Mouse (Mus musculus) forebrain, embryonic 11.5 days (tissue): ENCODE results near the gene B4galt5. TPM values are rescaled to one million over a fixed set of nuclear protein-coding genes. Genes with fewer than 3 reads are reported as not detected.

ENCODE experiments used
- ATAC-seq: fragments of 200-750 bp; cut with Nextera tagmentation; replicated peaks from 2 replicates; pipeline ENCODE4 v1.8.0; 2017; ENCODE audit warnings: moderate TSS enrichment; ENCODE audit not compliant: low FRiP score
- DNase-seq: peaks from one replicate; pipeline ENCODE4 v3.0.0-alpha.2; 2017; ENCODE audit warnings: low spot score
- H3K27ac ChIP-seq: fragments of 300-500 bp; sonication (generic); 2 replicates; pipeline ENCODE4 v1.5.1; 2014; ENCODE audit warnings: low read depth, low read length
- H3K27me3 ChIP-seq: fragments of 300-500 bp; sonication (generic); 2 replicates; pipeline ENCODE4 v1.6.1; 2014; ENCODE audit warnings: mild to moderate bottlenecking, low read length, mixed read lengths; ENCODE audit not compliant: control insufficient read depth, insufficient read depth
- H3K36me3 ChIP-seq: fragments of 300-500 bp; sonication (generic); 2 replicates; pipeline ENCODE4 v1.6.1; 2014; ENCODE audit warnings: mild to moderate bottlenecking, low read length, moderate library complexity, mixed read lengths; ENCODE audit not compliant: control insufficient read depth, insufficient read depth
- H3K4me1 ChIP-seq: fragments of 300-500 bp; sonication (generic); replicated peaks from 2 replicates; pipeline ENCODE4 v1.6.1; 2014; ENCODE audit warnings: low read length, mixed read lengths; ENCODE audit not compliant: control insufficient read depth, insufficient read depth
- H3K4me2 ChIP-seq: fragments of 300-500 bp; sonication (generic); 2 replicates; pipeline ENCODE4 v1.6.1; 2014; ENCODE audit warnings: low read depth, mild to moderate bottlenecking, low read length, moderate library complexity, mixed read lengths; ENCODE audit not compliant: severe bottlenecking
- H3K4me3 ChIP-seq: fragments of 300-500 bp; sonication (generic); 2 replicates; pipeline ENCODE4 v1.5.1; 2014; ENCODE audit warnings: low read depth, low read length
- H3K9ac ChIP-seq: fragments of 300-500 bp; sonication (generic); 2 replicates; pipeline ENCODE4 v1.6.1; 2014; ENCODE audit warnings: low read length
- H3K9me3 ChIP-seq: fragments of 300-500 bp; sonication (generic); 2 replicates; pipeline ENCODE4 v1.6.1; 2016; ENCODE audit warnings: low read length, mixed read lengths; ENCODE audit not compliant: control insufficient read depth
- WGBS: fragments of 180-500 bp; shearing (Covaris S2); extraction: QIAGEN DNeasy Blood & Tissue Kit; methylation state at CpG from one replicate; pipeline ENCODE4 v1.1.7; 2014; 5-methylcytosine and 5-hydroxymethylcytosine counted together
- polyA plus RNA-seq: library from polyadenylated mRNA; unstranded; fragments of >200 nt; fragmentation: Nextera tagmentation; extraction: Ambion mirVana; gene quantifications from 2 replicates; pipeline ENCODE4 v1.2.1, GENCODE M21; 2014

B4galt5 gene
- polyA plus RNA-seq, 1 experiment from 2014 or later = 19.2 TPM

DNA sequence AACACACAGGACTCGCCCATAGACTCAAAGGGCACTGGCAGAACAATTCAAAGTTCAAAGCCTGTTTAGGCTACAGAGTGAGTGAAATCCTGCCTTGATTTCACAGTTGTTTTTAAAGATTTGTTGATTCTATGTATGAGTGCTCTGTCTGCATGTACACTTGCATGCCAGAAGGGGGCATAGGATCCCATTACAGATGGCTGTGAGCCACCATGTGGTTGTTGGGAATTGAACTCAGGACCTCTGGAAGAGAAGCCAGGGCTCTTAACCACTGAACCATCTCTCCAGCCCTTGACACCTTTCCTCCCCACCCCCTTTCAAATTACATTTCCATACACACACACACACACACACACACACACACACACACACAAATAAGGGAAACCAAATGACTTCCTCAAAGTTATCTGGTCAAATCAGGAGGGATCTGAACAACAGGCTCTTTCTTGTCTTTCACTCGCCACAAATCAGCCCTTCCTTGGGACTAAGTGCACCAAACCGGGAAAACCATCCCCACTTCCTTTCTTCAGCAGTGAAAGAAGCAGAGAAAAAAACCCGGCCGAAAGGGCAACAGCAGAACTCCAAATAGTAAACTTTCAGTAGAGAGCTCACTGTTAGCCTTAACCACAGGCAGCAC lies 4.0 kb downstream of the B4galt5 start:
- Histone ChIP-seq H3K9me3 (no peaks in the 10 kb centered on the region), H3K4me2 (no peak overlapping the region), H3K27me3 (peaks cover 2% of the 10 kb centered on the region; the same call in 1 of the 2 replicates), H3K36me3 (no peaks in the 10 kb centered on the region), H3K4me1 (peaks cover 13% of the 10 kb centered on the region; the same call in 1 of the 2 replicates), H3K9ac (no peak overlapping the region), H3K27ac (no peak overlapping the region), H3K4me3 (no peak overlapping the region)
- DNase-seq (no peak), ATAC-seq (no peak)
- 87% methylated on average over 5 of the region's 5 CpGs for WGBS

DNA sequence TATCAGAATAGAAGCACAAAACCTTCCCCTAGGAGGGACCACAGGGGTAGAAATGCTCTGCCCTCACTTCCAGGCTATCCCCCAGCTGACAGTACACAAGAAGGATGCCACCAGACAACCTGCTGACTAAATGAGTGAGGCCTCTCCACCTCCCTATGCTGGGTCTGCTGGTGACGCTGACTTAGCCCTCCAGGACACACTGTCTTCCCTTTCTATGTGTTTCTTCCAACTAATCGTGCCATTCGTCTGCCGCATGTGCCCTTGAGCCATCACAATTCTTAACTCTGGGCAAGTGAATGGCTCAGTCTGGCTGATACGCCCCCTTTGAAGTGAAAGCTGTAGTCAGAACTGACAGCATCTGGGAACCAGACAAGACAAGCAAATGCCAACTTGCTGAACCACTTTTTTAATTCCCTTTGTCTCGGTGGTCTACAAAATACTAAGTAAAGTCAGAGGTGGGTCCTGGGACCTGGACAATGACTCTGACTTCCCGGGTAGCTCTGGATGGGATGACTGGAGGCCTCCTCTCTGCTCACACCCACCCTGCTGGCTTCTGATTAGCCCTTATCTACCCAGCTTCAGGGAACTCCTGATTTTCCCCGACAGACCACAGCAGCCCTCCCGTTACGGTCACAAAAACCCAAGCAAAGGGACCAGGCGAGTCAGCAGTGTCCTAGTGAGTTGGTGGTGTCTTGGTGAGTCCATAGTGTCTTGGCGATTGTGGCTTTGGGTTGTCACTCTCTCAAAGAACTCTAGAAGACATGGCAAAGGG lies 5.4 kb downstream of the B4galt5 start:
- H3K9ac ChIP-seq = no peak overlapping the region
- WGBS = 80% methylated on average over 12 of the region's 12 CpGs

DNA sequence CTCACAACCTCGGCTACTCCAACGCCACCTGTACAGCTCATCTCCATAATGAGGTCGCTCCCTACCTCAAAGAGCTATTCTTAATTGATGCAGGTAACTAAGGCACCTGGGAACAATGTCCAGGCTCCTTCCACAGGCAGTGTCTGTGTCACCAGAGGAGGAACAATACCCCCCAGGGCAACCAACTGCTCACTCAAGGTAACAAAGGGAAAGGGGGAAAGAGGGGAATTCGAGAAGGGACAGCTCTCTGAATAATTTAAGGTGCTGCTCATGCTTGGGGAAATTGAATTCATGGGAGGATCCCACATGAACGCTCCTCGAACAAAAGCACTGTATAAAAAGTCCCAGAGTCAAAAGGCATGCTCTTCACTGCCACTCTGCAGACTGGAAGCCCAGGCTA lies 6.1 kb downstream of the B4galt5 start:
- no peaks in the 10 kb centered on the region for H3K9me3 ChIP-seq
- H3K36me3 ChIP-seq = no peaks in the 10 kb centered on the region
- no peak for ATAC-seq
- no peaks in the 10 kb centered on the region for H3K27me3 ChIP-seq
- peaks cover 11% of the 10 kb centered on the region; the same call in 1 of the 2 replicates for H3K4me1 ChIP-seq
- 71% methylated on average over 6 of the region's 6 CpGs for WGBS
- no peak overlapping the region for H3K27ac ChIP-seq
- no peak for DNase-seq
- H3K9ac ChIP-seq = no peak overlapping the region
- H3K4me2 ChIP-seq = no peak overlapping the region
- no peak overlapping the region for H3K4me3 ChIP-seq

More for the DNA sequence above, 5.4 kb downstream of the B4galt5 start:
- Histone ChIP-seq H3K27me3 (no peaks in the 10 kb centered on the region), H3K4me1 (peaks cover 13% of the 10 kb centered on the region; the same call in 1 of the 2 replicates), H3K27ac (no peak overlapping the region), H3K36me3 (no peaks in the 10 kb centered on the region), H3K9me3 (no peaks in the 10 kb centered on the region), H3K4me2 (no peak overlapping the region), H3K4me3 (no peak overlapping the region)
- DNase-seq = no peak
- ATAC-seq = no peak

DNA sequence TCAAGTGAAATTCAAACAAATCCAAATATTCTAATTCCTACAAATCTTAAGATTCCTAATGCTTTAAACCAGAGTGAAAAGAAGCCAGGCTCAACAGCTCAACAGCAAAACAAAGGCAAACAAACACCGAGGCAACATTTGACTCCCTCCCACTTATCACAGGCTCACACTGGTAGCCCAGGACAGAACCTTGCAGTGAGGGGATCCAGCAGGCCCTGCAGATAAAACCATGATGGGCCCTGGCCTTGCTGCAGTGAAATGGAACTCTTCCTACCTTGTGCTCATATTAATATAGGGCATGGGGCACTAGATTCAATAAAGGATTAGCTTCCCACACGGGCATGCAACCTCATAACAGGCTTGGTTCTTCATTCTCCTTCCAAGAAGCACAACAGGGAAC lies 11.4 kb downstream of the B4galt5 start:
- H3K36me3 ChIP-seq = no peaks in the 10 kb centered on the region
- no peak for ATAC-seq
- DNase-seq = no peak
- no peaks in the 10 kb centered on the region for H3K27me3 ChIP-seq
- no peak overlapping the region for H3K4me2 ChIP-seq
- no peak overlapping the region for H3K27ac ChIP-seq
- H3K4me1 ChIP-seq = no peaks in the 10 kb centered on the region
- H3K9me3 ChIP-seq = no peaks in the 10 kb centered on the region
- H3K9ac ChIP-seq = no peak overlapping the region
- WGBS = 62% methylated on average over 2 of the region's 2 CpGs
- H3K4me3 ChIP-seq = no peak overlapping the region

DNA sequence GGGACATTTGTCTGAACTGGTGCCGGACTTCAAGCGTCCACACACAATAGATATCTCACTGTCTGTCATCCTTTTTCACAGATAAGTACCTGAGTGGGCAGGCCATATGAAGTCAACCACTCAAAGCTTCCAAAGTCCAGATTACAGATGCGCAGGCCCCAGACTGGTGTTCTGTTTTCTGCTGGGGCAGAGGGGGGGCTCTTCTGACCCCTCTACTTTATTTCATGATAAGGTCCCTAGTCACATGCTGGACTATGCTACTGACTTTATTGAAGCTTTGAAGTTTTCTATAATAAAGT lies 11.8 kb downstream of the B4galt5 start:
- H3K4me2 ChIP-seq = no peak overlapping the region
- H3K27me3 ChIP-seq = no peaks in the 10 kb centered on the region
- WGBS = 78% methylated on average over 3 of the region's 3 CpGs
- H3K4me3 ChIP-seq = no peak overlapping the region
- H3K27ac ChIP-seq = no peak overlapping the region
- no peak for DNase-seq
- no peaks in the 10 kb centered on the region for H3K4me1 ChIP-seq
- H3K36me3 ChIP-seq = no peaks in the 10 kb centered on the region
- H3K9ac ChIP-seq = no peak overlapping the region
- no peak for ATAC-seq
- no peaks in the 10 kb centered on the region for H3K9me3 ChIP-seq

DNA sequence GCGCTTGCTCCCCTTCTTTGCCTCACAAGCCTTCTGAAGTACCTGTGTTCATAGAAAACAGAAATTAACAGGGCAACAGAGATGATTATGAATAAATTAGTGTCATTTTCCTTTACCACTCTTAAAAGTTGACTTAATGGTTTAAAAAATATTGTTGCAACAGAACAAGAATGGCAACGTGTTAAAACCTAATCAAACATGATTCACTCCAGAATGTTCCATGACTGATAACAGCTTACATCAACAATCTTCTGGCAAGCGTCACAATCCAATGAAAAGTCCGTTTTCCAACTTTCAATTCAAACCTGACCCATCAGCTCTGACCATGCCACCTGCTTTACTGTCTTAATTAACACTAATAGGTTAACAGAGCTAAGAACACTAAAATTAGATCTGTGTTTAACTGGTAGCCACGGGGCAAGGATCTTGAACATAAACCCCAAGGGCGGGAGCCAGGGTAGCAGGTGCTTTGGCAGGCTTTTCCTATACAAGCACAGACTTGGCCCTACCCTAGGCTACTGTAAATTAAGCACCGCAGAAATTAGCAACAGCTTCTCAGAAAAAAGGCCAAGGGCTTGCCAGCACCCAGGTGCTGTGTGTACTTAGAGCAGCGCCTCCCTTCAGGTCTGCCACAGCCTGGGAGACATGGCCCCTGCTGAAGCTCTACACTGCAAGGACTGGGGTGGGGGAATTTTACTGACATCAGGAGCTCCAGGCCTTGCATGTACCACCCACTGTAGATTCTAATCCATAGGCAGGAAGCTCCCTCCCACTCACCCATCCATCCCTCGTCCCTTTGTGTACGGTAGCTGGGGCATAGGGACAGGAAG lies 12.4 kb downstream of the B4galt5 start:
- H3K27ac ChIP-seq = no peak overlapping the region

DNA sequence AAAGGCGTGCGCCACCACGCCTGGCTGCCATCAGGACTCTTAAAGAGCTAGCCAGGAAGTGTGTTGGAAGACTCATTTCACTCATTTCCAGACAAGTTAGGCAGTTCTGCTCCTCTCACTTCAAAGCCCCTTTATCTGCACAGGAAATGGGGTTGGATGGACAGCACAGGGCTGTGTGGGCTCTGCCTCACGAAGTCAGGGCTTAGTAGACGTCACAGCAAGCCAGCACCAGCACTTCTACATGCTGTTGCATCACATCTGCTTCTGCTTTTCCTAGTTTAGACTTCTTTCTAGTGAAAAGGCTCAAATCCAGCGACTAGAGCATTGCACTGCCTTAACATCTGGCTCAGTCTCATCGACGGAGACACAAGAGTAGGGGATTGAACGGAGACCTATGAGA lies 13.9 kb downstream of the B4galt5 start:
- 83% methylated on average over 9 of the region's 9 CpGs for WGBS
- H3K4me2 ChIP-seq = no peak overlapping the region
- H3K36me3 ChIP-seq = no peaks in the 10 kb centered on the region
- no peaks in the 10 kb centered on the region for H3K27me3 ChIP-seq
- no peak overlapping the region for H3K9ac ChIP-seq
- ATAC-seq = no peak
- no peak overlapping the region for H3K4me3 ChIP-seq
- no peak for DNase-seq
- H3K9me3 ChIP-seq = no peaks in the 10 kb centered on the region
- no peak overlapping the region for H3K27ac ChIP-seq
- H3K4me1 ChIP-seq = no peaks in the 10 kb centered on the region; the same call in none of the 2 replicates

More for the DNA sequence above, 12.4 kb downstream of the B4galt5 start:
- 82% methylated on average over 10 of the region's 10 CpGs for WGBS
- DNase-seq (no peak), ATAC-seq (no peak)
- Histone ChIP-seq H3K9ac (no peak overlapping the region), H3K4me1 (no peaks in the 10 kb centered on the region; the same call in 1 of the 2 replicates), H3K4me2 (no peak overlapping the region), H3K9me3 (no peaks in the 10 kb centered on the region), H3K36me3 (no peaks in the 10 kb centered on the region), H3K27me3 (no peaks in the 10 kb centered on the region), H3K4me3 (no peak overlapping the region)

DNA sequence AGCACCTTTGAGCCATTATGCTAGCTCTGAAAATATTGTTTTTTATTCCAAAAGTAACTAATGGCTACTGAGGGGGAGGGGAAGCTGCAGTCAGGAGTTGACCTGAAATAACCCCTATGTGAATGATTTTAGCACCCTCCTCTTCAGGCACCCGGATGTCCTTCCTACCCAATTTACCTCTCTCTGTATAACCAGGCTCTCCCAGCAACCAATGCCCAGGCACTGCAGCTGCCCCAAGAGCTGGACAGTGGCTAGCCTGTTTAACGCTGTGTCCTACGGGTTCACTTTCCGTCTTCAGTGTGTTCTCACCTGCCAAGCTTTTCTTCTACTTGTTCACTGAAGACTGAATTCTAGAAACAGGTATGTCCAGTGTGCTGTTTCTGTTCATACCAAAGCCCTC lies 14.7 kb downstream of the B4galt5 start:
- H3K4me2 ChIP-seq = no peak overlapping the region
- no peak overlapping the region for H3K27ac ChIP-seq
- no peaks in the 10 kb centered on the region for H3K9me3 ChIP-seq
- H3K9ac ChIP-seq = no peak overlapping the region
- DNase-seq = no peak
- ATAC-seq = no peak
- no peaks in the 10 kb centered on the region for H3K27me3 ChIP-seq
- H3K36me3 ChIP-seq = no peaks in the 10 kb centered on the region
- H3K4me1 ChIP-seq = no peaks in the 10 kb centered on the region; the same call in none of the 2 replicates
- WGBS = 86% methylated on average over 4 of the region's 4 CpGs
- no peak overlapping the region for H3K4me3 ChIP-seq
